Mouse (Mus musculus): ENCODE results near the gene Gm614. TPM values are rescaled to one million over a fixed set of nuclear protein-coding genes. Genes with fewer than 3 reads are reported as not detected.

The Gm614 gene
- total RNA-seq (2012; rRNA removed): 0.25 and 0.64 TPM in 2 replicates
- total RNA-seq (2014; rRNA removed): 1.2 and 1.3 TPM in 2 replicates
- polyA plus RNA-seq (2012; ENCODE audit: insufficient read length, low read depth): 6.0 and 6.5 TPM in 2 replicates

DNA sequence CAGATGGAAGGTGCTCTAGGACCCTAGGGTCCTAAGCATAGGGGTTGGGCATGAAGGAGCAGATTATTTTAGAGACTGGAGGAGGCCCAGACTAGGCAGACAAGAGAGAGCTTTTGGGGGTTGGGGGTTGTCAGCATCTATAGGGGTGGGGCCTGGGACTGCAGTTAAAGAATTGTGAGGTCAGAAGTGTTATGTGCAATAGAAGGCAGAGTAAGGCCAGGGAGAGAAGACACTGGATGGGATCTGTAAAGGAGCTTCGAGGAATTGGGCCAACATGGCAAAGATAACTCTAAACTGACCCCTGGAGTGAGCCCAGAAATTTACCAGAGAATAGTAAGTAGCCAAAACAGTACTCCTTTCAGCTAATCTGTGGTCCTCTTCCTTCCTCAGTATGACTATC, at the start of gene Gm614:
Gm614 (minus strand) TSS at position 101 of the 400 bp plus-strand sequence.
- no peak within 1 kb of the TSS for H3K4me2 ChIP-seq (ENCODE audit: insufficient read depth, low read depth, poor library complexity, severe bottlenecking)
- DNase-seq (ENCODE audit: extremely low read depth): no peak
- dilution Hi-C loops (cut with MboI; ENCODE audit: extremely low pct_ligation_motif_present, extremely low pct_unique_long_range_greater_than_20kb, low sequenced_read_pairs) (no loop called here), in situ Hi-C loops (cut with MboI; ENCODE audit: low pct_ligation_motif_present, low pct_unique_long_range_greater_than_20kb, low sequenced_read_pairs) (loop anchor here (5.0 kb wide), 1 partner anchor 63 kb away; no protein-coding TSS in a partner anchor)
- H3K9me3 ChIP-seq (replicated peaks; ENCODE audit: low read length): no peaks in the 10 kb centered on the region
- H3K27me3 ChIP-seq (replicated peaks): no peaks in the 10 kb centered on the region
- H3K79me2 ChIP-seq (replicated peaks; ENCODE audit: control insufficient read depth, extremely low read depth, insufficient read depth, poor library complexity, severe bottlenecking): peaks cover 30% of the 10 kb centered on the region
- H3K36me3 ChIP-seq (replicated peaks in 1 of 2; ENCODE audit: control insufficient read depth in 1 of 2, insufficient read depth in 1 of 2, low read length in 1 of 2): peaks cover 46 to 64% of the 10 kb centered on the region in 2 experiments
- peaks cover 6 to 40% of the 10 kb centered on the region in 2 experiments; a peak in 3 of 4 replicates for H3K4me1 ChIP-seq (ENCODE audit: control insufficient read depth in 1 of 2, insufficient read depth in 2 of 2)
- no peak within 1 kb of the TSS for H3K9ac ChIP-seq (ENCODE audit: insufficient read depth, low read depth)
- H3K4me3 ChIP-seq (replicated peaks in 1 of 3; ENCODE audit: low read depth in 2 of 3, low read length in 2 of 3, poor library complexity in 1 of 3): no peak within 1 kb of the TSS
- TF ChIP-seq ZKSCAN1 (IDR thresholded peaks at IDR 0.05; ENCODE audit: borderline replicate concordance, low read depth, low read length) (no peak), MEF2A (IDR thresholded peaks at IDR 0.05; ENCODE audit: borderline replicate concordance, low read depth, low read length) (no peak), ZMIZ1 (IDR thresholded peaks at IDR 0.05; ENCODE audit: low read depth, low read length) (no peak), ZNF384 (IDR thresholded peaks at IDR 0.05; ENCODE audit: low read depth, low read length) (no peak)
- no peak within 1 kb of the TSS for H3K27ac ChIP-seq (ENCODE audit: insufficient read depth, low read depth)

DNA sequence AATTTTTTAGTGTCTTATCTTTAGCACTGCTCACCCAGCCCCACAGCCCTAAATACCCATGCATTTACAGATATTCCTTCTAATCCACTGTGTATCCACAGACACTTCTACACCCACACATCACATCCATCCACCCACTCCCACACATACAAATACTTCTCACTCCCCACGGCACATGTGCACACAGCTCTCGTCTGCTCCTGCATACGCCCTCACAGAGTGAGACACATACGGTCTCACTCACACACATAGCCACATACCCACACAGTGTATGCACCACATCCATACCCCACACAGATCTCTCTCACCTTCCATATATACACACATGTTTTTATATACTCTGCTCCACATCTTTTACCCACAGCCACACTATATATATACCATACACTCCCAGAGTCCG, 45.5 kb upstream of the Gm614 start:
- in situ Hi-C loops (cut with MboI; ENCODE audit: low pct_ligation_motif_present, low pct_unique_long_range_greater_than_20kb, low sequenced_read_pairs): no loop called here
- dilution Hi-C loops (cut with MboI; ENCODE audit: extremely low pct_ligation_motif_present, extremely low pct_unique_long_range_greater_than_20kb, low sequenced_read_pairs): no loop called here
- no peak for TF ChIP-seq RCOR1 (conservative IDR thresholded peaks at IDR 0.05; ENCODE audit: low read depth, low read length)
- no peak for TF ChIP-seq ZNF384 (IDR thresholded peaks at IDR 0.05; ENCODE audit: low read depth, low read length)
- no peak for TF ChIP-seq MAX (IDR thresholded peaks at IDR 0.05; ENCODE audit: low read length)
- TF ChIP-seq ETS1 (conservative IDR thresholded peaks at IDR 0.05; ENCODE audit: low read depth, low read length): no peak
- no peak for TF ChIP-seq CTCF (conservative IDR thresholded peaks at IDR 0.05 in 1 of 2, IDR thresholded peaks at IDR 0.05 in 1 of 2; ENCODE audit: low read depth in 2 of 2, low read length in 2 of 2)
- no peak for TF ChIP-seq BHLHE40 (IDR thresholded peaks at IDR 0.05; ENCODE audit: low read depth, low read length)
- no peak for TF ChIP-seq E2F4 (IDR thresholded peaks at IDR 0.05; ENCODE audit: insufficient replicate concordance, low read depth, low read length)
- TF ChIP-seq UBTF (IDR thresholded peaks at IDR 0.05; ENCODE audit: low read depth, low read length): no peak
- TF ChIP-seq ZC3H11A (IDR thresholded peaks at IDR 0.05; ENCODE audit: low read depth, low read length): no peak
- TF ChIP-seq MAFK (IDR thresholded peaks at IDR 0.05; ENCODE audit: insufficient replicate concordance, low read length): no peak
- no peak for TF ChIP-seq NELFE (IDR thresholded peaks at IDR 0.05; ENCODE audit: low read depth, low read length)
- TF ChIP-seq TBP (conservative IDR thresholded peaks at IDR 0.05; ENCODE audit: low read depth, low read length): no peak
- TF ChIP-seq ZMIZ1 (IDR thresholded peaks at IDR 0.05; ENCODE audit: low read depth, low read length): no peak
- no peak for TF ChIP-seq JUN (IDR thresholded peaks at IDR 0.05; ENCODE audit: insufficient read depth, low read depth, low read length)
- no peak for TF ChIP-seq IRF4 (IDR thresholded peaks at IDR 0.05; ENCODE audit: low read depth, low read length)
- no peak for TF ChIP-seq USF2 (conservative IDR thresholded peaks at IDR 0.05; ENCODE audit: low read depth, low read length)
- TF ChIP-seq JUND (conservative IDR thresholded peaks at IDR 0.05; ENCODE audit: low read depth, low read length): no peak
- no peak for TF ChIP-seq POLR2A (IDR thresholded peaks at IDR 0.05; ENCODE audit: low read depth, low read length)
- no peak for TF ChIP-seq ZKSCAN1 (IDR thresholded peaks at IDR 0.05; ENCODE audit: borderline replicate concordance, low read depth, low read length)
- no peak for DNase-seq (ENCODE audit: extremely low read depth)
- Histone ChIP-seq H3K9ac (ENCODE audit: insufficient read depth, low read depth) (no peak overlapping the region), H3K4me1 (ENCODE audit: control insufficient read depth in 1 of 2, insufficient read depth in 2 of 2) (peaks cover 0 to 4% of the 10 kb centered on the region in 2 experiments; a peak in 1 of 4 replicates), H3K36me3 (replicated peaks in 1 of 2; ENCODE audit: control insufficient read depth in 1 of 2, insufficient read depth in 1 of 2, low read length in 1 of 2) (peaks cover 3 to 11% of the 10 kb centered on the region in 2 experiments), H3K27me3 (replicated peaks) (no peaks in the 10 kb centered on the region), H3K79me2 (replicated peaks; ENCODE audit: control insufficient read depth, extremely low read depth, insufficient read depth, poor library complexity, severe bottlenecking) (no peaks in the 10 kb centered on the region), H3K4me3 (replicated peaks in 1 of 3; ENCODE audit: low read depth in 2 of 3, low read length in 2 of 3, poor library complexity in 1 of 3) (no peak overlapping the region), H3K4me2 (ENCODE audit: insufficient read depth, low read depth, poor library complexity, severe bottlenecking) (no peak overlapping the region), H3K9me3 (replicated peaks; ENCODE audit: low read length) (no peaks in the 10 kb centered on the region), H3K27ac (ENCODE audit: insufficient read depth, low read depth) (no peak overlapping the region)

Data from CH12.LX (cell line).